Mouse (Mus musculus): ENCODE results near the gene Tuba1a. TPM values are rescaled to one million over a fixed set of nuclear protein-coding genes. Genes with fewer than 3 reads are reported as not detected.

Tuba1a gene
- total RNA-seq, 4 experiments from 2014 or later: 904 to 960 (median 945) TPM

DNA sequence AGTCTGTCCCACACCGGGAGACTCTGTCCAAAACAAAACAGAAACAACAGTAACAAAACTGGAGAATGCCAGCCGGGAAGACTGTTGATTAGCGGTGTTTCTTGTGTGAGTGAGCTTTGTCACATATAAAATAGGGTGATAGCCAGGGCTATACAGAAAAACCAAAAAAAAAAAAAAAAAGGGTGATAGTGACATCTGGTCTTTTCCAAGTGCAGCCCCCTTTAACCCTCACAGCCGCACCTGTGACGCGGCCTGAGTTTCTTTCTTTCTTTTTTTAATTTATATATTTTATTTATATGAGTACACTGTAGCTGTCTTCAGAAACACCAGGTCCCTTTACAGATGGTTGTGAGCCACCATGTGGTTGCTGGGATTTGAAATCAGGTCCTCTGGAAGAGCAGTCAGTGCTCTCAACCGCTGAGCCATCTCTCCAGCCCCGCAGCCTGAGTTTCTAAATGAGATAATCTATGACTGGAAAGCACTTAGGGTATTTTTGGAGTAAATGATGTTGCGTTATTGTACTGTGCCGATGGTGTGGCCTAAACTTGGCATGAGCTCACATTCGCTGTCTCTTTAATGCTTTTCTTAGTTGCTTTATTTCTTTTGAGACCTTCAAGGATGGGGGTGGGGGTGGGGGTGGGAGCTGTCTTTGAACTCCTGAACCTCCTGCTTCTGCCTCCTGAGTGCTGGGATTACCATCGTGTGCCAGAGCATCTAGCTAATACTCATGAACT lies 32.6 kb upstream of the Tuba1a start:
- no peak for DNase-seq (ENCODE audit: low spot score in 2 of 2)

DNA sequence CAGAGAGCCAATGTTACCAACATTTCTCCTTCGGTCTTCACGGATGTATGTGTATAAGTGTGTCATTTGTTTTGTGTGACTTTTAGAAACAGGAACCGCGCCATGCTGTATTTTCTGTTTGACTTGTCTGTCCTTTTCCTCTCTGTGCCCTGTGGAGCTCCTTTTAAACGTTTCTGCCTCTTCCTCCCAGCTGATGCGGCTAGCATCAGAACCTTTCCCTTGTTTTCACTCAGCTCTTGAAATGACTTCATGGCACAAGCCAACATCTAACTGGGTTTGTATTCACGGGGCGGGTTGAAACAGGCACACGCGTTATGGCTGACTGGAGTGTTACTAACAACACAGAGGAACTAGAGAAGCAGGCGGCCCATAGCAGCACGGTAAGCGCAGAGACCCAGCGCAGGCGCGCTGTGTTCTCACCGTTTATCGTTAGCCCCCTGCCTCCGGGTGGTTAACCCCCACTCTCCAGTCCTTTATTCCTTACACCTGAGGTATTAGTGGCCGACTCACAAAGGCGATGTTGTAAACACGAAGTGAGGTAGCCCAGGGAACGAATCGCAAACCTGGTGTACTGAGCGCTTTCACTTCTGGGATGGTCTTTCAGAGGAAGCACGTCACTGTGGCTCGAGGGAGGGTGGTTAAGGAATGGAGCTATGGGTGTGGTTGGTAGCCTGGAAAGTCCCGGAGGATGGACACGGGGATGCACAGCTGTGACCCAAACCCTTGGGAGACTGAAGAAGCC lies 31.9 kb upstream of the Tuba1a start:
- peak in 1 of 2 experiments; percentile 77 for DNase-seq (ENCODE audit: low spot score in 2 of 2)

DNA sequence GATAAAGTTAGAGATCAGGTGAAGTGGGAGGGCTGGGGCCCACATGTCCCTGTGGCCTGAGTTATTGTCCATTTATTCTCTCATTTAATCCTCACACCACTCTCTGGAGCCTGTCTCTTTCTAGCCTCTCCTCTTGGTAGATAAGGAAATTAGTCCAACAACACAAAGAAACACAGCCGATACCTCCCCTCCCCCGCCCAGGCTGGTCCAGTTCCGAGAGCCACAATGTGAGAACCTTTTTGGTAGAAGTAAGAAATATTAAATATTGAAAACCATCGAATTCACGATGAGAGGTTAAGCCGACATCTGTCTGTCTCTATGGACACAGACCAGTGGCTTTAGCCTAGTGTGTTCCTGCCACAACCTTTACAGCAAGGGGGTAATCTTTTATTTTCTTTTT lies 31.2 kb upstream of the Tuba1a start:
- no peak for DNase-seq (ENCODE audit: low spot score in 2 of 2)

DNA sequence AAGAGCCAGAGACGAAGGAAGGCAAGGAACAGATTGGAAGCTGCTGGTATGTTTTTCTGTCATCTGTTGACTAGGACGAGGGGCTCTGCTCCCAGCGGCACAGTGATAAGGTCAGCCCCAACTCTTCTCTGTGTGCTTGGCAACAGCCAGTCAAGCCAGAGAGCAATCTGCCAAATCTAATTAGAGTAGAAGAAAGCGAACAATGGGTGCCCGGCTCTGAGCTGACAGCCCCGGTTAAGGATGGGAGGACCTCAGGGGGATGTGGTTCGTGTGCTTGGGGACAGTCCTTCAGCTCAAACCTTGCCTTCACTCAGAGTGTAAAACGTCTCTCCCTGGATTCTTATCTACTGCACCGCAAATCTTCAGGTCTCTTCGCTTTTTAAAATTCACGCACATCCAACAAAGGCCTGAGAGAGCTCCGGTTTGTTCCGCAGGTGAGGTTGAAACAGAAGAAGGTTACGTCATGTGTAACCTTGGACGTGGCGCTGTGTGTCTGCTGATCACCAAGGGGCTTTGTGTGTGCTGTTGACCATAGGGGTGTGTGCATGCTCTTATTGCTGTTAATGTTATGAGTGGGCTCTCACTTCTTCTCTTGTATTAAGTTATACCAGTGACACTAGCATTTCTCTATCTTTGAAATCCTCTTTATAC lies 30.1 kb upstream of the Tuba1a start:
- no peak for DNase-seq (ENCODE audit: low spot score in 2 of 2)

DNA sequence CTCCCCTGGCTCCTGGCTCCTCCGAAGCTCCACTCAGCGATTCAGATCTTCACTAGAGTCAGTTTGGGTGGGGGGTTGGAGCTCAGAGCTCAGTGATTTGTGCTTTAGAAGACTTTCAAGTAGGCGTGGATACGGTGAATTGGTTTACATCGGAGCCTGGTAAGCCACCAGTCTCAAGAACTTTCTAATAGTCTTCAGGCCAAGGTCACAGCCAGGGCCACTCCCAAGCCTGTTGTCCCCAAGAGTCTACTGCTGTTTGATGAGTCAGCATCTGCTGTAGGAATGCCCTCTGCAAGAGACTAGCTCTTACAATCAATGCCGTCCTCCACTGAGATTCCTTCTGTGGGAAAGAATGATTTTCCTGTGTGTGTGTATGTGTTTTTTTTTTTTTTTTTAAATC lies 28.6 kb upstream of the Tuba1a start:
- no peak for DNase-seq (ENCODE audit: low spot score in 2 of 2)

DNA sequence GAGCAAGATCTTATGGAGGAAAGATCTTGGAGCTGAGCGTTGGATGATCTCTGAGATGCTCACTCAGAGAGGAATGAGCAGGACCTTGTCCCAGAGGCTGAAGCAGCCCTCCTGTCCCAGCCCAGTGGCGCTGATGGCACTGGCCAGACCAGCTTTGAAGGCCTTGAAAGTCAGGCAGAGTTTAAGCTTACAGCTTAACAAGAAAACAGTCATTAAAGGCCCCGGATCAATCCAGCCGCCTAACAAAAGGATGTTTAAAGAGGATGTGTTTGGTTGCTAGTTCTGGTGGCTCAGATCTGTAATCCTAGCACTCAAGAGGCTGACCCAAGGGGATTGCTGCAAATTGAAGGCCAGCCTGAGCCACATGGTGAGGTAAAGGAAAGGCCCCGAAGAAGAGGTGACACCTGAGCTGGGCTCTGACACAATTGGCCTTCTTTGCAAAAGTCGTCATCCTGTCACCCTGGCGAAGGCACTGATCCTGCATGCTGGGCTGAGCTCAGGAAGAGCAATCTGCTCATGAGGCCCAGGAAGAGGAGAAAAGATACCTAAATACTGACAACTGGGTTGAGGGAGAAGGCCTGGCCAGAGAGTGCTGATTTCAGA lies 26.6 kb upstream of the Tuba1a start:
- DNase-seq (ENCODE audit: low spot score in 2 of 2): no peak

DNA sequence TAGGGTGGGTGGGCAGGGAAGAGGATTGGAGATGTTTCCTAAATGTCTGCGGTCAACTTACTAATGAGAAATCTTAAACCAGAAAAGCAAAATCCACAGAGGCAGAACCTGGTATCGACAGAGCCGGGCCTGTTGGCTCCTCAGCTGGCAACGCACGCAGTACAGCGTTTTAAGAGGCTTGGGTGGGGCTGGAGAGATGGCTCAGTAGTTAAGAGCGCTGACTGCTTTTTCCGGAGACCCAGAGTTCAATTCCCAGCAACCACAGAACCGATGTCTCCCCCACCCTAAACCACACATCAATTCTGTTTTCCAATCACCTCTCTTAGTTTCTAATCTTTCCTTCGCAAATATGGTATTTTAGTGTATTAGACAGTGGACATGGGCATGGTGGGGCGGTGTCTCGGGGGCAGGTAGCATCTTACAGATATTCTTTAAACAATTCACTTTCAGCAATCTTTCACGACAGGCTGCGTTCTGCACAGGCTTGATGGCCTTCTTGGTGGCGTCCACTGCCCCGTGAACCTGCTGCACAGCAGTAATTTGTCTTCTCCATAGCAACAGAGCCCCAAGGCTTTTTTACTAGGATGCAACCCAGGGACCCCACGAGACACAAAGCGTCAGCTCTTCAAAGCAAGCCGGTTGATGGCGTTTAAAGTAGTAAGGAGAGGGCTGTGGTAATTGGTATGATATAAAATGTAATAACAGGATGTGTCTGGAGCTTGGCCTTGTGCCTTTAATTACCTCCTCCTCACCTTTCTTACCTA lies 25.1 kb upstream of the Tuba1a start:
- no peak for DNase-seq (ENCODE audit: low spot score in 2 of 2)

DNA sequence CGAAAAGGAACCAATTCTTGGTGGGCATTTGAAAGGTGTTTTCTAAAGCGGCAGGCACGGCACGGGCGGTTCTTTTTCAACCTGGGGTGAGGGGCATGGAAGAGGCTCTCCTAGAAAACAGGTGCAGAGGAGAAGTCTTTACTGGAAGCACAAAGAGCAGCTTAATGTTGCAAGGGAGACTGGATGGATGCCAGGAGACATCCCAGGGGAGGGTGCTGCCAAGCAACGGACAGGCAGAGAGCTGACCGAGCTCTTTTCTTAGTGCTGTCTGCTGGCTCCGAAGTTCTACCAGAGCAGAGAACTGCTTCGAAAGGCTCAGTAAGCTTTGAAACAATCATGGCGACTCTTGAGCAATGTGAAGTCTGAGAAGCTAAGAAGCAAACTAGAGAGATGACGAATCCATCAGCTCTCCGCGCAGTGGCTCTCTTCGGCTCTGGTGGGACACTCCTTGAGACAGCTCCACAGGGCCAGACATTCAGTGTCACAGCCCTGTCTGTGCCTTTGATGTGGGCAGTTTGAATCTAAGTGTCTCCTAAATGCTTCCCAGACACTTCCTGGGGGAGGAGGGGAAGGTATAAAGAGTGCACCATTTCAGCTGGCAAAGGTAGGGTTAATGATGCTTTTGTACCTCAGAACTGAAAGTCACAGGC lies 24.4 kb upstream of the Tuba1a start:
- DNase-seq (ENCODE audit: low spot score in 2 of 2): peak in 1 of 2 experiments; percentile 71

DNA sequence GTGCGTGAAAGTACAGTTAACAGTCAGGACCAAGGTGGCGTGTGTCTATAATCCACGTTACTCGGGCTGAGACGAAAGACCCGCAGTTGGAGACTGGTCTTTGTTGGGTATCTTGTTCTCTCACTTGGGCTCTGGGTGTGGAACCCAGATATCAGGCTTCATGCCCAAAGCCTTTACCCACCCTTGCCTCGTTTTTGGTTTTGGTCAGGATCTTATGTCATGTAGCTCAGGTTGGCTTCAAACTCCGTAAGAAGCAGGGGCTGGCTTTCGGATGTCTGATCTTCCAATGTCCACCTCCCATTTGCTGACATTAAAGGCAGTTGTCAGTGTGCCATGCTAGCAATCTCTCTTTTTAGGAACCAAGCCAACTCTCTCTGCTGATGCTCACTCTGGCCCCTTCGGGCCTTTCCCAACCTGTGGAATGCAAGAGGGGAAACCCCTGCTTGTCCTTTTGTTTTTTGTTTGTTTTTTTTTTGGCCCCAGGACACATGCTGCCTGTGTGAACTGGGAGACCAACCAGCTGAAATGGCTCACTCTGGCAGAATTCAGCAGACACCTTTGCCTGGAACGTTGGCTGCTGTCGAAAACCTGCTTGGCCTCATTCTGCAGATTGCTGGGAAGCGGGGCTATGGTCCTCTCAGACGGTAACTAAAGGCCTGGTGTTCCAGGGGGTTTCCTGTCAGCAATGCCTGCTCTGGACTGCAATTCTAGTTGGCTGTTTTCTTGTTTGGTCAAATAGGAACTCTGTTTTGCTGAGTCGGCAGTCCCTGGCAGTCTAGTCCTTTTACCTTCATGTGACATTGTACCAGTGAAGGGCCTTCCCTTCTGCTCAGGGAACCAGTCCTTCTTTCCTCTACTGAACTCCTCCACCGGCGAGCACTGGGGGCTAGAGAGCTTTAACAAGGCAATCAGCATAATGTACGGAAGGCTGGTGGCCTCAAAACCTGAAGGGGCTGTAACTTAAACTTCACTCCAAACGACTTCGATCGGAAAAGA lies 23.6 kb upstream of the Tuba1a start:
- no peak for DNase-seq (ENCODE audit: low spot score in 2 of 2)

DNA sequence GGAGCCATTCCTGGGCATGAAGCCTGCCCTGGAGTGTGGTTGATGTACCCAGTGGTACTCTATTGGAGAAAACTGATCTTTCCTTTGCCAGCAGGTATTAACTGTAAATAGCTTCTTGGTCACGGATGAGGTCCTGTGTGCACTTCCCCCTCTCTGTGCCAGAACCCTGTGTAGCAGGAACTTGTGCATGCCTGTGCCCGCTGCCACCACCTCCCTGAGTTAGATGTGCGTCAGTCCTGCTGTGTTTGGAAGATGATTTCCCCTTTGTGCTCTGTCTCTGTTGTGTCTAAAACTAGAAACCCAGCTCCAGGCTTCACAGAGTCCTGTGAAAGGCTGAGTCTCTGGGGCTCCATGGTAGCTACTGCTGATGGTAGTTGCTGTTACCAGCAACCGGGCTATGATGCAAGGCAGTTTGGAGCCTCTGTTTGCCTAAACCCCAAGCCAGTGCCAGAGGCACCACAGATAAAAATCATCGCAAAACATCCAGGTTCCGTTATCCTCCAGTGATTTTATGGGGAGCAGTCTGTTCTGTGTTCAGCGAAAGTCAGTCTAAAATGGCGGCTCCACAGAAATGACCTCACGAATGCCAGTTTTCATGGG lies 19.6 kb upstream of the Tuba1a start:
- no peak for DNase-seq (ENCODE audit: low spot score in 2 of 2)

DNA sequence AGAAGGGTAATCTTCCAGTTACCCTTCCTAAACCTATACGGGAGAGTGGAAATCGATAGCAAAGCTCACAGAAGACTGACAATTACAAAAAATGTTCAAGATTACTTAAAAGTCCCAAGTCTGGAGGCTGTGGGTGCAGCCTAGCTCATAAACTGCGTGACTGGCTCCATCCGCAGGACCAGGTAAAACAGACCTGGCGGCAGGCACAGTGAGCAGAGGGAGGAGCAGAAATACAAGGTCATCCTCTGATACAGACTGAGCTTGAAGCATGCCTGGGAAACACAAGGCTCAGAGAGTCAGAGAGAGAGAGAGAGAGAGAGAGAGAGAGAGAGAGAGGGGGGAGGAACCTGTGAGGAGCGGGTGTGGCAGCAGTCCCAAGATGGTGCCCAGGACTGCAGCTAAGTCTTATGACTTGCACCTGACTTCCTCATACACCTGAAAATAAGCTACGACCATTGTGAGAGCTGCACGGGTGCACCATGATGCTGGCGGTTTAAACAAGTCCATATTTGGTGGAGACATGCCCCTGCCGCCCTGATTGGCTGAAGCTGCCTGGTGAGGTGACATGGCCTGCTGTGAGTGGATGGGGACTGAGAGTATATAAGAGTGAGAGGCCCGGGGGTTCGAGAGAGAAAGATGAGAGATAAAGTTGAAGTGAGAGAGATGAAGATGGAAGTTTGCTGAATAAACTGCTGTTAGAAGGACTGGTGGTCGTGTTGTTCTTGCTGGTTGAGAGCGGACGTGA lies 18.2 kb upstream of the Tuba1a start:
- DNase-seq (ENCODE audit: low spot score in 2 of 2): peak in 1 of 2 experiments; percentile 72

DNA sequence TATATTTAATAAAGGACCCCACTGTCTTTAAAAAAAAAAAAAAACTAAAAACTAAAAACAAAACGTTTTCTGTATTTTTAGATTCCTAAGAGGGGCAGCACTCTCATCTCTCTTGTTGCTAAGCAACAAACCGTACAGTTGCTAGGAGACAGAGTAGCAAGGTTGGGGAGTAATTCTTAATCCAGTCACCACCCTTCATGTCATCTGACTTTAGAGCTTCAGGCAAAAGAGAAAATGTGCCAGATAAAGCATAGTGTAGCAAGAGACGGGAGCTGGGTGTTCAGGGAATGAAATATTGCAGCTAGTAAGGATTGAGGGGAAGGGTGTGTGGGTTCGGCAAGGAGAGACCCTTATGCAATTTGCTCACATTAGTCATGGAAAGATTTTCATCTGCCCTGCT lies 17.6 kb upstream of the Tuba1a start:
- peak in 1 of 2 experiments; percentile 71 for DNase-seq (ENCODE audit: low spot score in 2 of 2)

DNA sequence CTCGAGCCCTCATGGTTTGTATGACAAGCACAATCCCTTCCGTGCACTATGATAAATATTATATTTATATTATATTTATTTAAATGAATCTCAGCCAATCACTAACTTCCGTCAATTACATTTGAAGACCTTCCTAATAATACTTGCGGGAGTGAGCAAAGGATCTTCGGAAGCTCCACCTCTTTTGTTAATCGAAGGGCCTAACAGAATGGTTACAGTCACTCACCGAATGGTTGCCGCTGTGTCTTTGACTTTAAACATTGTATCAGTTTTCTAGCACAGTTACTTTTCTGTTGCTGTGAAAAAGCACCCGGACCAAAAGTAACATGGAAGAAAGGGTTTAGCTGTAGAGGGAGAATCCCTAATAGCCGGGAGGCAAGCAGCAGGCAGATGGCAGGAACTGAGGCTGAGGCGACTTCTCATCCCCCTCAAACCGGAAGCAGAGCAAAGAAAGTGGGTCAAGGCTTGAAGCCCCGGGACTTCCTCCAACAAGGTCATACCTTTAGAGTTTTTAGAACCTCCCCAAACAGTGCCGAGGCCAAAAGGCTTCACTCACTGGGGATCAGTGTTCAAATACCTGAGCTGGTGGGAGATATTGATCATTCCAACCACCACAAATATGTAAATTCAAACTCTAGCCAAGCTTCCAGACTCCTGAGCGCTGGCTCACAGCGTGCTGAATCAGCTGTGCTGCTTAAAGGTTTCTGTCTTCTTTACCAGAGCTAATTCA lies 16.0 kb upstream of the Tuba1a start:
- DNase-seq (ENCODE audit: low spot score in 2 of 2): no peak

DNA sequence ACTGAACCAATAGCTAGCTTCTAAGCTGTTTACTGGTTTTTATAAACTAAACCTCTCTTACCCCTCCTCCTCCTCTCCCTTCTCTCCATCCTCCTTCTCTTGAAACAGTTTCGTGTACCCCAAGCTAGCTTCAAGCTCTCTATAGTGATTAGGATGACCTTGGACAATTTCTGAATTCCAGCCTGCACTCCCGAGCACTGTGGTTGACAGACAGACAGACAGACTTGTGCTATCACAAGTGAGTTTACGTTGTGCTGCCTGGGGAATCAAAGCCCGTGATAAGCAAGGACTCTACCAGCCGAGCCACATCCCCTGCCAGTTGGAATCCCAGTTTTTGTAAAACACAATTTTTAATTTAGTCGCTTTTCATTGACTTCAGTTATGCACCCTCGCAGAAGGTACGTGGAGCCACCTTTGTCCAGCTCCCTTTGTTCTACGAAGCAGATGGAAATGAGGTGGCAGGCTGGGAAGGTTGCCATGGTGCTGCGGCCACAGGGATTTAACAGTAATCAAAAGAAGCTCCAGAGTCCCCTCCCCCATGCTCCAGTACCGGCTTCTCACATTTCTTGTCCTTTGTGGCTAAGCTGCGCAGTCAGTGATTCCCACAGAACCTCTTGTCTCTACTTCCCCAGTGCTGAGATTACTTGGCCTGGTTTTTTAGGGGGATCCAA lies 15.3 kb upstream of the Tuba1a start:
- DNase-seq (ENCODE audit: low spot score in 2 of 2): peak in 1 of 2 experiments; percentile 72

DNA sequence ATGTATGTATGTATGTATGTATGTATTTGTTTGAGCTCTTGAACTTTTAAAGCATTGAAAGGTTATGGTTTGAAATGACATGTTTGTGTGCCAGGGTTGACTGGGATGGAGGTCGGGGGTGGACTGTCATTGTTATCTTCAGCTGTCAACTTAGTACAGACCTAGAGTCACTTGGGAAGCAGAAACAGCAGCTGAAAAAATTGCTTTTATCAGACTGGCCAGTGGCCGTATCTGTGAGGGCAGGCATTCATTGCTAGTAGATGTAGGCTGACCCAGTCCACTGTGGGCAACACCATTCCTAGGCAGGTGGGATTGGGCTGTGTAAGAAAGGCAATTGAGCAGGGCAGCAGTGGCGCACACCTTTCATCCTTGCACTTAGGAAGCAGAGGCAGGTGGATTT lies 6.0 kb upstream of the Tuba1a start:
- DNase-seq (ENCODE audit: low spot score in 2 of 2): no peak

DNA sequence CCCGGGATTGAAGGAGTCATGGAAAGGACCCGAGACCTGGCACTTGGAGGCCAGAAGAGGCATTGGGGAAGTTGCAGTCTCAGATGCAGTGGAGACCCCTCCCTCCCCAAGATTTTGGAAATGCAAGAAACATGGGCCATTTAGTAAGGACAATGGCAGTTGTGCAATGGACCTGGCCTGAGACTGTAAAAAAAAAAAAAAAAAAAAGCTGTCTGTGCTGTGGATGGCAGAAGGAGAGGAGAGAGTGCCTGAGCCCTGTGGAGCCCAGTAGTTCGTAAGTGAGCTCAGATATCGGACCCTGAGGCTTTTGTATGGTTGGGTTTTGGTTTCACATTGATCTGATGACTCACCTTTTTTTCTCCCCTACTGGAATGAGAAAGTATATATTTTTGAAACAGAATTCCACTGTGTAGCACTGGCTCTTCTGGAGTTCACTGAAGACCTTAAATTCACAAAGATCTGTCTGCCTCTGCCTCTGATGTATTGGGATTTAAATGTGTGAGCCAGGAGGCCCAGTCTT lies 5.5 kb upstream of the Tuba1a start:
- DNase-seq (ENCODE audit: low spot score in 2 of 2): no peak

DNA sequence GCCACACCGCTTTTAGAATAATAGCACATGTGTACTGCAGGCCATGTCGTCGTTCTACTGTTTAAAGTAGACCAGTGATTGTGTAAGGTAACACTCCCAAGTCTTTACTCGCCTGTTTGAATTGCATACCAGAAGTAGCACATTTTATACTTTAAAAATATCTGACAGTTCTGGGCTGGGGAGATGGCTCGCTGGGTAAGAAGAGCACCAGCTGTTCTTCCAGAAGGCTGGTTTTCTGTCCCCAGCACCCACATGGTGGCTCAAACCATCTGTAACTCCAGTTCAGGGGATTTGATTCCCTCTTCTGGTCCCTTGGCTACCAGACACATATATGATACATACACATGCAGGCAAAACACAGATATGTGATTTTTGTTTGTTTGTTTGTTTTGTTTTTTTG lies 4.0 kb upstream of the Tuba1a start:
- no peak for DNase-seq (ENCODE audit: low spot score in 2 of 2)

Data from left cerebral cortex, adult 8-10 months (tissue).